Mouse (Mus musculus) inflammation-experienced regulatory T-cells, adult 16 weeks (primary cell): ENCODE data around the gene Slc17a6. TPM values are rescaled to one million over a fixed set of nuclear protein-coding genes. Genes with fewer than 3 reads are reported as not detected.

Experiments used
- polyA plus RNA-seq: library from polyadenylated mRNA; unstranded; fragments of 100-300 nt; shearing (Covaris generic); gene quantifications from one replicate; pipeline ENCODE4 v1.2.1, GENCODE M21; 2017

Gene Slc17a6
- polyA plus RNA-seq = not detected

DNA sequence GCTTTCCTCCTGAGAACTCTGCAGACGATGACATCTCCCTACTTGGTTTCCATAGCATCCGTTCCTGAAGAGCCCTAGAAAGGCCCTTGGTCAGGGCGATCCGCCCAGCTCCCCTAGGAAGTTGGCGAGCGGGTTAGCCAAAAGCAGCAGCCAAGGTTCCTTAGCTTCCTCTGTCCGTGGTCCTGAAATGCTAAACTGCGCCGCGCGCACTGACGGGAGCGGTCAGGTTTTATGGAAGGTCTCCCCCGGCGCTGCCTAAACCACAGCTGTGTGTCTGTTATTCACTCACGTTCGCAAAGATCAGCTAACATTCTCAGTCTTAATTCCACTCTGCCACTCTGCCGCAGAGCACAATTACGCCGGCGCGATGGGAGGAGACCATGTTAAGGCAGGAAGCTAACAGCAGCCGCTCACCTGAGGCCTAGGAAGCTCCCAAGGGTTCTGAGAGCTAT, at the start of gene Slc17a6:
Gene Slc17a6, plus strand, starts transcription at position 313 of the 452 bp plus-strand sequence.

Other genes starting within 250 kb of the Slc17a6 start
- not detected for gene Ano5, start 111.0 kb upstream of the Slc17a6 start, polyA plus RNA-seq
- 1.7 TPM for gene Gas2, start 240.0 kb downstream of the Slc17a6 start, polyA plus RNA-seq
- 0.54 TPM for gene Fancf, start 240.3 kb downstream of the Slc17a6 start, polyA plus RNA-seq